Mouse (Mus musculus): Measurements from ENCODE around the gene Pde4d. TPM values are rescaled to one million over a fixed set of nuclear protein-coding genes. Genes with fewer than 3 reads are reported as not detected.

Pde4d gene
- total and polyA plus RNA-seq, 3 experiments: 3.6 to 71.4 (median 38.5) TPM

DNA sequence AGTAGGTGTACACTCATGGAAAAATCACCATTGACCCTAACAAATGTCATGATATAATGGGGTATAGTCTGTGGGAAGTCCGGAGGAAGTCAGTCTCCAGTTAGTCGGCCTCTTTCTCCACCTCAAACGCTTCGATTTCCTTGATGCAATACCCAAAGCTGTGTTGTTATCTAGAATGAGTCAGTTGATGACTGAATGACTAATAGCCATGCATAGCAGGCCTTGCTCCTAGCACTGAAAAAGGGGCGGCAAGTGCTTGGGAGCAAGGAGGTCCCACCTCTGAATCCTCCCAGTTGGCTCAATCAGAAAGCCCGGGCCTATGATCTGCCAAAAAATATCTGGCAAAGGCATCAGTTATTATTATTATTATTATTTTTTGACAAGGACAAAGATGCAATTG, 1209.4 kb downstream of the Pde4d start:
- peak; percentile 34 for DNase-seq

DNA sequence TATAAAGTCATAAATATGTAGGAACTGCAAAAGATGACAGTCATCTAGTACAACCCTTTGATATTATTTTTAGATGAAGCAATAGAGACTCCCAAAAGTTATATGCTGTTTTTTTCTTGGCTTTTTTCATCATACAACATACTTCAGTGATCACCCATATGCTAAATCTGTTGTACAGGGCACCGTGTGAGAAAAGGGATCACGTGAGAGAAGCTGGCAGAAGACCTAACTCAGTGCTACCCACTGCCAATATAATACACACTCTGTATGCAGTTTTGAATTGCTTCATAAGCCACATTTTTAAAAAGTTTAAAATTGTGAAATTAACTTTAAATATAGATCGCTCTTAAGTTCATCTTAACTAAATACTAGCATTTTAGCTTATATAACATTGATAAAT, 1211.6 kb downstream of the Pde4d start:
- DNase-seq: no peak

DNA sequence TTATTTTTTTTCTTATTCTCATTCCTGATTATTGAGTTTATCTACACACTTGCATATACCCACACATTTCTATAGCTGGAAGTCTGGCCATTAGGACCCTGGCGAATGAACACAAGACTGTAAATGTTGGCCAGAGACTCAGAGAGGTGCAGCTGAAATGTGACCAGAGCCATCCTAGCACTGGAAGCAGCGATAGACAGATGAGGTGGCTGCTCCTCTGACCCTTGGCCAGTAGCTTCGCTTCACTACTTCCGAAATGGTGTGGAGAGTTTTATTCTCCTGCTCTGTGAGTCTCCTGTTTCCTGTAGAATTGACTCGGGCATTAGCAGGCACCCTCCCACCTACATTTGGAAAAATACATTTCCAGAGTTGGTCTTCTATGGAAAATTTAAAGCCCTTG, 1212.4 kb downstream of the Pde4d start:
- no peak for DNase-seq

DNA sequence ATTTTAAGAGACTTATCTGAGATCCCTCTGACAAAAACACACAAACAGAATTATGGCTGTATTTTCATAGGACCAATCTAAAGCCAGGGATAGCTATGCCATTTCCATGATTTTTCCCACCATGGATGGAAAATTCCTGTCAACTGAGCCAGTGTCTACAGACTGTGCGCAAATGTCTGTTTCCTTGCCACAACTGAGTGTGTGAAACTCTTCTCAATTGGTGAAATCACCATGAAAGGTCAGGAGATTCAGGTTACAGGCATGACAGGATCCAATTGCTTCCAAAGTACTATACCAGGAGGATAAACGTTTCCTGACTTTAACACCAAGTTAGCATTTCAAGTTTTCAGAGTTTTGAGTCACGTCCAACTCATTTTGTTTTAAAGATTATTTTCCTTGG, 1213.0 kb downstream of the Pde4d start:
- DNase-seq: no peak

DNA sequence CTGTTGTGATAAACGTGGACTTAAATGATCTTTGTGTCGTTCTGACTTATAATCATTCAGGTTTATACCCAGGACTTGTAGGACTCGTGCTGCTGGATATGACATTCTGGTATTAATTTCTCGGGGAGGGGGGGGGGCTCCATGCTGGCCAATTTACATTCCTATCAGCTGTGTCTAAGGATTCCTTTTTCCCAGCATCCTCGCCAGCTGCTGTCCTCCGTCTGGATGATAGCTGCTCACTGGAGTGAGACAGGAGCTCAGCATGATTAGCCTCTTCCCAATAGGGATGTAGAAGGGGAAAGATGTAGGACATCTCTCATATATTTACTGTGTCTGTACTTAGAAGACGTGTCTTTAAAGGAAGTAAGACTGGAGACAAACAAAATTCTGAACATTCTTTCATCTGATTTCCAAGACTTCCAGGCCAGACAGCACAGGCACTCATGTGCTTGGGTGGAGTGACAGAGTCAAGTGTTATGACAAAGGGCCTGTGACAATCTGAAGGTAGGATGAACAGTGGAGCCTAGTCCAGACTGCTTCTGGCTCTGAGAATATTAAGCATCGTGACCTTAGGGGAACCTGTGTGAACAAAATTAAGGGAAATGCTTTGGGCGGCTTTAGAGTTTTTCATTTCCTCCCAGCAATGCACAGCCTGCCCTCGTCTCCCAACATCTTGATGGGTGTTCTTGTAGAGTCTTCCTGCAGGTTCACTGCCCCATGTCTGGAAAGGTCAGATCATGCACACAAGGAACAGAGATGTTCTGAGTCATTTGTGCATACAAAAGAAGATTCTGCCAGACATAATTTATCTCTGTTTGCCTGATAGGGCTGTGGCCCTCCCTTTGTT, 1215.4 kb downstream of the Pde4d start:
- DNase-seq: peak; percentile 10

DNA sequence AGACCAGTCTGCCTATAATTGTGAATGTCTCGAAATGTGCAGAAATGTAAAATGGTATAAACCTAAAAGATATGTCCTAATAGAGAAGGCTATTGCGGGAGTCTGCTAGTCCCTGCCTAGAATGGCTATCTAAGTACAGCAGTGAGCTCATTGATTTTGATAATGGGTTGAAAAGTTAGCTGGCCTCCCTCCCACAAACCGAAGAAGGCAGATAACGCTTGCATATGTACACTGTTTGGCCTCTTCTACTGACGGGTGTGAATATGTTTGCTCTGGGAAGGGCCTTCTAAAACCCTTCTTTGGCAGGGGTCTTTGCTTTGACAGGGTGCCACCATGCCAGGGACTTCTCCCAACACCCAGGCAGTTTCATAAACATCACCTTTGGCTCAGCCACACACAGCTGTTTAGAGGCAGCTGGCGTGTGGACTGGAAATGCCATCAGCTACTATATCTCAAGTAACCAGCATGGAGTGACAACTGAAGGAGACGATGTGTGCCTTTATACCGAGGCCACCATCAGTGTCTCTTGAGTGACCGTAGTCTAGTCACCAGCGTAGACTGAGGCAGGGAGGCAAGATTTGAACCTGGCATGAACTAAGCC, 1216.2 kb downstream of the Pde4d start:
- DNase-seq: no peak

DNA sequence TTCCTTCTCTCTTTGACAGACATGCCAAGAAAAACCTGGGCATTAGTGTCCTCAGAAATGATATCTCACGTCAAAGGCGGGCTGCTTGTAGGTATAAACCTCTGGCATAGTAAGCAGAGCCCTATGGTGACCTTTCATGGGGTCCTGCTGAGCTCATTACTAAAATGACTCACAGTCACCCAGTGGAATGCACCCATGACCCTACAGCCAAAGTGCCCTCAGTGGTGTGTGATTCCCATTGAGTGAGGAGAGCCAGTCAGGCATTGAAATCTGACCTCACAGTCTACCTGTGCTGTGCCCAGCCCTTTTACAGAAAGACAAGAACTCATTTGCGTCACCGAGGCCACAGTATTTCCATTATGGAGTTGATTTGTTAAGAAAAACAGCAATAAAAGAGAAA, 1220.2 kb downstream of the Pde4d start:
- no peak for DNase-seq

DNA sequence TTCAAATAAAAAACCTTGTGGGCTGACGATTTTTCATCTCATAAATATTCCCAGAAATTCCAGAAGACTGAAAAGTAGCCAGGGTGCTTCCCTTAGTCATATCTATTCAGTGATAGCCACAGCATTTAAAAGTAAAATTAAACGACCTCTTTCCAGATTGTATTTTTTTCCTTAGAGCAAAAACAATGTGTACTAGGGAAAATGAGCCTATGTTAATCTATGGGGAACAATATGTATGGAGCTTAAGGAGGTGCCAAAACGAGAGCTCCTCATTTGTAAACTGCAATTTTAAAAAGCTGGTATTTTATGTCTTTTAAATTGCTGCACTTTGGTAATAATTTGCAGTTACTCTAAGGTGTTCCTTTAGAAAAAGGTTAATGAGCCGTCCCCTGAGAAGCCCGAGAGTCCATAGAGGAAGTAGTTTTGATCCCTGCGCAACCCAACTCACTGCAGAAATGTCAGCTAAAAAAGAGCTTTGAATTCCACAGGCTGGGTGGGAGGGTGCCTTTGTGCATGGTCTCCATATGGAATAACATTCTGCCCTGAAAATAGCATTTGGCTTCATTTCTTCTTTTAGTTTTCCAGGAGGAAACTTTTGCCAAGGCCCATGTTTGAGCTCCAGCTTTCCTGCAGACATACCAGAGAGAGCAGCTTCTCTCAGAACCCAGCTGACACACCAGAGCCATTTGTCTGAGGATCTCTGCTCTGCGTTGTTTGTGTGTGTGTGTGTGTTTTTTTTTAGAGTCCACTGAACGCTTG, 1222.0 kb downstream of the Pde4d start:
- no peak for DNase-seq

DNA sequence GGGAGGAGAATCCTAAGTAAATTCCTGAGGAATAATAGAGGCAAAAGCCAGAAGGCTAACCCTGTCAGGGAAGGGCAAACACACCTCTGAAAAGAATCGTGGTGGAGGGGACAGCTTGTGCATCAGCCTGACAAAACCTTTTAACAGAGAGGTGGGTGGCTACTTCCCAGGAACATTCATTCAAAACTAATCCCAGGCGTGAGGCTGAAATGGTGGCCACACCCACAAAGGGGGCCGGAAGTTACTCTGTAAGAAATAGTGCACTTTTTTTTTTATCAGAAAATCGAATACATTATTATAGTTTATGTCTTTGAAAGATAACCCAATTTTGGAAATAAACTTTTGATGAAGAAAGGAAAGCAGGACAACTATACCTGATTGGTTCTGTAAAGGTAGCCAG, 1227.3 kb downstream of the Pde4d start:
- DNase-seq: no peak

DNA sequence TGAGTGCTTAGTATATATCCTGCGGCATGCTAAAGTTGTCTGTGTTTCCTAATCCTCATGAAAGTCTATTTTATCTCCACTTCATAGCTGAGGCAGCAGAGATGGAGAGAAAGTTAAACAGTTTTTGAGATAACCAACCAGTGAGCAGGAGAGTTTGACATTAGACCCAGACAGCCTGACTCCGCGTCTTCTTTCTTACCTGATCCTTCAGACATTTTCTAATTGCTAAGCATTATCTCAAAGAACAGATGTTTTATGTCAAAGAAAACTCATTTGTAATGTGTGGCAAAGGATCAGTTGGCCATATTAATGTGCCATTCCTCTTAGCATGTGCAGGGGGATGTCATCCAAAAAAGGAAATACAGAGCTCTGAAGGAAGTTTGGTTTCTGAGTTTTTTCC, 1227.9 kb downstream of the Pde4d start:
- no peak for DNase-seq

DNA sequence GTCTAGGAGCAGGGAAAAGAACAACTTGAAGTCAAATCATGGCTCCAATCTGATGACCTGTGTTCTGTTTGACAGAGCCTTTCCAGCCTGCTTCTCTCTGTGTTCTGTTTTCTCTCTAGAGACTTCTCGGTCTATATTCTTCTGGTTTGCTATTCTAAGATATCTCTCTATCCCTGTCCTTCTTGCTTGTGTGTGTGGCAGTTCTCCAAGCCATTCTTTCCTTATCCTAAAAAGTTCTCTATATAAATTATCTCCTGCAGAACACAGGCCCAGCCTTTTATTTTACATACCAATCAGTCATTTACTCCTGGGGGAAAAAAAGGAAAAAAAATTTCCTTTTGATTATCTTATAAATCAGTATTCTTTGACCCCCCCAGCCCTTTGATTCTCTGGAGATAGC, 1229.2 kb downstream of the Pde4d start:
- DNase-seq: no peak

DNA sequence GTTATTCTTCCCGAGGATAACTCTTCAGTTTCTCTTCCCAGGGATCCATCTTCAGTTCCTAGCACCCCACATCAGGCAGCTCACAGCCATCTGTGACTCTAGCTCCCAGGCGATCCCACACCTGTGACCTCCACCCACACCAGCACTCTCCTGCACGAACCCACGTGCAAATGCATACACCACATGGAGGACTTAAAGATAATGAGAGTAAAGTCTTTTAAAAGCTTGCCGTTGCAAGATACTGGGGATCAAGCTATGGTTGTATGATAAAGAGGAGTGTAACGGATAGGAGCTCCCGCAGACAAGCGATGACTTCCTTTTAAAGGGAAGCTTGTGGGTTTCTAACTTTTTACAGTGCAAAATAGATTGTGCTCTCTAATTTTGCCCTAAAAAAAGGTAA, 1230.5 kb downstream of the Pde4d start:
- no peak for DNase-seq

DNA sequence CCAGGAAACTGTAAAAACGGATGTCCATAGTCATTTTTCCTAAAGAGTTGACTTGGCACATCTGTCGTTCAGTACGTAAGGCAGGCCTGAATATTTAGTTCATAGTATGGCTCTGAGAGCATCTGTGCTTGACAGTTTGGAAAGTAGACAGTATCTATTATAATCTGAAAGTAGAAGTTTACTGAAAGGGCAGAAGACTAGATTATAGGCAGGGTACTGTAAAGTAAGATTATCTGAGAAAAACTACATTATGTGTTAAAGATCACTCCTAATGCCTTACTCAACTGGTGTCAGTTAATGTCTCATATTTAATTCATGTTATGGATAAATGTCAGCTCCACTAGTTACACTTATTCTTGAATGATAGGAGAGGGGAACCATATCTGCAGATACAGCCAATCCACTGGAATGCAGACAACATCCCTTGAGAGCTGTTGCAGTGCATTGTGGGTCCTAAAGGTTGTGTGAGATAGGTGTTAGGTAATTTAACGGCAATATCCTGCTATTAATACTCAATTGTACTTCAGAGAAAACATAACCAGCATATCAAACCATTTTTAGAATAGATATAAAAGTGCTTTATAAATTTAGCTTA, 1232.0 kb downstream of the Pde4d start:
- DNase-seq: no peak

DNA sequence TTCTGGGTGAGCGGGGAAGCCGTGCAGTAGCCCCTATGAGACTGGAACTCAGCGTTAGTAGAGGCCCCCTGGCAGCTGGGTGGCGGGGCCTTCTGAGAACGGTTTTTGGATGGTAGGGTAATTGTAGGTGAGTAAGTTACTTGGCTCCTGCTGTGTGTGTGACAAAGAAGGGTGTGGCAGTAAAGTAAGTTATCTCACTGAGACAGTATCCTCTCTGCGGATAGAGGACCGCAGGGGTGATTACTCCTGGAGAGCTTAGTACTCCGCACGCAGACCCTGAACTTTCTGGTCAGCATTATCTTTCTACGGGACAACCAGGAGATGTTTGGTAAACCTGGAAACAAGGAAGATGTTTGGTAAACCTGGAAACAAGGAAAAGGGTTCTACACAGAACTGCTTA, 1233.3 kb downstream of the Pde4d start:
- DNase-seq: no peak

DNA sequence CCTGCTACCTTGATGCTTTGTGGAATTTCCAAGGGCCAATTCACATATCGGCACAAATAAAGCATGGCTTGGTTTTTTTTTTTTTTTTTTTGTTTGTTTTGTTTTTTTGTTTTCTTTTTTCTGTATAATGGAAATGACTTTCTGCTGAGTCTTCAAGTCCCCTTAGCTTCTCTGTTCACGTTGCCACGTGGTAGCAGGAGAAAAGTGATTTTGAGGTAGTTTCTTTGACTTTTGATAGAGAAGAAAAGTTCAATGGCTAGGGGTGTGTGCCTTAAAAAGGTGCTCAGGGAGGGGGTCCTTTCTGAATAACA, 1235.2 kb downstream of the Pde4d start:
- no peak for DNase-seq

DNA sequence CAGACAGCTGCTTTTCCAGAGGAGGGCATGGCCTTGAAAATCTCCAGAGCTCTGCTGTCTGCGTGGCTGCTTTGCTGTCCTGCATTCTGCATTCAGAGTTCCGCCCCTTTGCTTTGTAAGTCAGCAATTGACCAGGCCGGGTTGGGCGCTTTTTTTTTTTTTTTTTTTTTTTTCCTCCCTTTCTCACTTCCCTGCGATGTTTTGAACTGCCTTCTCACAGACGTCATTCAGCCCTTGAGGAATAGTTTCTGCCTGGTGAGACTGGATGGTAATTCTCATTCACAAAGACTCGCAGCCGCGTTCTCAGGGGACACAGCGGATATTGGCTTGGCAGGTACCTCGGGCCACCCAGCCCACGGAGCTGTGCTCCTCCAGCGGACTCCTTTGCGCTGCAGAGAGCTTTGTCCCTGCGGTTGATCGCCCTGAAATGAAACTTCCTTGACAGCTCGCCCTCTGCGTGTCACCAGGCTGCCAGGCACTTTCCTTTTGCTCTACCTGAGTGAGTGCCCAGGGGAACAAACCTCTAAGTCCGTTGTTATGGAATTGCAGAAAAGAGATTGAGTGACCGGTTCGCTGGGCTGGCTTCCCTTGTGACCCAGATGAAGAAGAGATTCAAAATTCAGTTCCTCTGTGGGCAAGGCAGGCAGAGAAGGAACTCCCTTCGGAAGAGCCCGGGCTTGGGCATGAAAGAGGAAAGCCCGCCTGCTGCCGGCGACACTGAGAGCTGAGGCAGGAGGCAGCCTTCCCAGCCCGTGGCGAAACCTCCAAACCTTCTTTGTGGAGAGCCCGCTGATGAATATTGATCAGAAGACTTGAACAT, 1235.8 kb downstream of the Pde4d start:
- peak; percentile 70 for DNase-seq

DNA sequence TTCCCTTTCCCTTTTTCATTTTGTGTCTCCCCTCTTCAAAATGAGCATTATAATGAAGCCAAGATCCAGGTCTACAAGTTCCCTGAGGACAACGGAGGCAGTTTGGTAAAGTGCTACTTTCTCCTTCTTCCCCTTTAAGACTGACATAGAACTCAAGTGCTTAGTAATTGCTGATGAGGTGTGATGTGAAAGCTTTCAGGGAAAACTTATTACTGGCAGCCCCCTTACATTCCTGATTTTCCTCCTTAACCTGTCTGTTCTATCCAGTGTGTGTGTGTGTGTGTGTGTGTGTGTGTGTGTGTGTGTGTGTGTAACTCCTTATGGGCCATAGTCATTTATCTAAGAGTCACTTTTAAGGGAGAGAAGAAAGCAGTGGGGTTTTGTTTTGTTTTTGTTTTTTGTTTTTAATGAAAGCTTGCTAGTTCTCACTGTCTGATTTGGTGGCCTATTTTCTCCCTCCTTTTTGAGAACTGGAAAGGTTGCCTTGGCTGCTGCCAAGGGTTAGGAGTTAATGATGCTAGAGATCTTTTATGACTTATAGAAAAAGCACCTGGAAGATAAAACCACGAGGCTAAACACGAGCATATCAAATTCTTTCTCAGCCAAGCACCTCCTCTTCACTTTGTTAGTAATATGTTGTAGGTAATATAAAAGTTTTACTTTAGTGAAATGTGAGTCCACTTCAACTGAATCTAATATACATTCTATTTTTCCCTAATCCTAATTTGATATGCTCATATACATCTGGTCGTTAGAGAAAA, 1236.5 kb downstream of the Pde4d start:
- no peak for DNase-seq

DNA sequence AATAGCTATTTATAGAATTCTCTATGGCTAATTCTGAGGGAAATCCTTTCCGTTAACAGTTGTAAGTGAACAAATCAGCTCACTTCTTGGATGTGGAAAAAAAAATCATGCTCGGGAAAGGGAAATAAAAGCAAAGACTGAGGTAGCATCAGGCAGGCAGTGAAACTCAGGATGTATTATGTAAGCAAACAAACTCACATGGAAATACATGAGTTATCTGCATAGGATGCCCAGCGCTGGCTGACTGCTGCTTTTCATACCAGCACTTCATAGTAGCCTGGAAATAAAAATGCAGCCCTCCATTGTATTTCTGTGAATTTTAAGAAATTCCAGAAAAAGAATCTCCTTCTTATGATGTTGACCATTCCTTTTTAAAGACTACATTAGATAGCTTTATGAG, 1237.2 kb downstream of the Pde4d start:
- no peak for DNase-seq

DNA sequence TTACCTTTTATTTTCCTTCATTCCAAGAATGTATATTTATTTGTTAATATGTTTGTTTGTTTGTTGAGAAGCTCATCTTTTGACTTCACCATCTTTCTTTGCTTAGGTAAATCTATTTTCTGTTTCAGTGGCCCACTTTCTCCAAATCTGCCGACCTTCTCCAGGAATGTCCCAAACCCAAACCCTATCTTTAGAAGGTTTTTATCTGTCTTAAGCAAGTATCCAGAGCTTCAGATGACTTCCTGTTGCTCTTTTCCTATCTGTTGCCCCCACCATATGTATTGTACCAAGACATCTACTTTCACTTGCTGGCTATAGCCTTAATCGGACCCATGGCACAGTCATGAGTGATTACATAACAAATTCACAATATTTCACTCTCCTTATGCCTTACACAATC, 1238.4 kb downstream of the Pde4d start:
- no peak for DNase-seq

DNA sequence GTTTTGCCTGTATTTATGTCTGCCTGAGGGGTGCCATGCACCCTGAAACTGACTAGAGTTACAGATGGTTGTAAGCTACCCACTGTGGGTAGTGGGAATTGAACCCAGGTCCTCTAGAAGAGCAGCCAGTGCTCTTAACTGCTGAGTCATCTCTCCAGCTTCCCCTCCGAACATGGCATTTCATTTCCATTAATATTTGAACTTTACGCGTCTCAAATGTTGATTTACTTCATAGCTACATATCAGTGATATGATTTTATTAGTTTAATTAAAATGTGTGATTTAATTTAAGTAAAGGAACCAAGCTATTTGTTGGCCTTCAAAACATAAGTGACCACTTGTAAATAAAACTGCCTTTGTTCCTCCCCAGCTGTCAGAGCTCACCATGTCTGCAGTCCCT, 1239.4 kb downstream of the Pde4d start:
- no peak for DNase-seq

DNA sequence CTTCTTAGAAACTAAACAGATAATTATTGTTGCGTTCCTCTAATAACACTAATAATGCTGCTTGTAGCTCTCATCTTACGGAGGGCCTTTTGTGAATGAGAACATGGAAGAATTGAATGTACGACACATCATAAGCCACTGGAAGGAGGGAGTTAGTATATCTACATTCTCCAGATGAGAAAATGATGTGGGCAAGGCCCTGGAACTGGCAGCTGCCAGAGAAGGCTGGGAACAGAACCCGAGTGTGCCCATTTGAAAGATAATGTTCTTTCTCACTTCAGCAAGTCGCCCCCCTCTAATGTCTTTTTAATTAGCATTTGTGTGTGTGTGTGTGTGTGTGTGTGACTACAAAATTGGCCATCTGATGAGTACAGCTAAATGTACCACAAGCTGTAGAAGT, 1240.8 kb downstream of the Pde4d start:
- DNase-seq: no peak
